Mouse (Mus musculus) neutrophil, adult 5-6 weeks (primary cell): ENCODE results near the gene Prm3. TPM values are rescaled to one million over a fixed set of nuclear protein-coding genes. Genes with fewer than 3 reads are reported as not detected.

ENCODE experiments used
- total RNA-seq: library from RNA; stranded (forward); fragments of 200-1000 nt; gene quantifications from 2 replicates; pipeline ENCODE4 v1.2.3, GENCODE M21; 2017

The Prm3 gene
- total RNA-seq, 1 experiment from 2014 or later: not detected

Other genes starting within 250 kb of the Prm3 start
- gene Dexi, start 247.9 kb downstream of the Prm3 start, total RNA-seq: 10.4 and 12.5 TPM in 2 replicates
- 21.5 and 23.8 TPM in 2 replicates for gene Clec16a, start 245.6 kb downstream of the Prm3 start, total RNA-seq
- gene Socs1, start 5.4 kb downstream of the Prm3 start, total RNA-seq: 3.5 and 3.7 TPM in 2 replicates
- not detected in 2 replicates for gene Tnp2, start 2.3 kb downstream of the Prm3 start, total RNA-seq
- not detected in 2 replicates for gene Prm2, start 5.2 kb upstream of the Prm3 start, total RNA-seq
- gene Prm1, start 14.9 kb upstream of the Prm3 start, total RNA-seq: not detected in 2 replicates
- gene Gm11172, start 22.0 kb upstream of the Prm3 start, total RNA-seq: not detected in 2 replicates
- 0.47 and 0.61 TPM in 2 replicates for gene Rmi2, start 44.1 kb upstream of the Prm3 start, total RNA-seq